Mouse (Mus musculus) neural tube, embryonic 11.5 days (tissue): Measurements from ENCODE around the gene Tas2r138. TPM values are rescaled to one million over a fixed set of nuclear protein-coding genes. Genes with fewer than 3 reads are reported as not detected.

Experiments
- ATAC-seq: fragments of 200-750 bp; cut with Nextera tagmentation; 2 replicates; pipeline ENCODE4 v1.8.0; 2017; ENCODE audit warnings: moderate number of reproducible peaks, mild to moderate bottlenecking, moderate TSS enrichment, moderate library complexity; ENCODE audit not compliant: insufficient read depth, low FRiP score, low TSS enrichment
- DNase-seq: peaks from one replicate; pipeline ENCODE4 v3.0.0-alpha.2; 2015; ENCODE audit warnings: low spot score
- H3K27ac ChIP-seq: fragments of 300-500 bp; sonication (generic); 2 replicates; pipeline ENCODE4 v1.5.1; 2014; ENCODE audit warnings: low read depth, mild to moderate bottlenecking, low read length
- H3K27me3 ChIP-seq: fragments of 300-500 bp; sonication (generic); 2 replicates; pipeline ENCODE4 v1.6.1; 2014; ENCODE audit warnings: mild to moderate bottlenecking, low read length, mixed read lengths; ENCODE audit not compliant: control insufficient read depth, insufficient read depth
- H3K36me3 ChIP-seq: fragments of 300-500 bp; sonication (generic); 2 replicates; pipeline ENCODE4 v1.6.1; 2014; ENCODE audit warnings: mild to moderate bottlenecking, low read length, moderate library complexity, mixed read lengths; ENCODE audit not compliant: control insufficient read depth, insufficient read depth
- H3K4me1 ChIP-seq: fragments of 300-500 bp; sonication (generic); 2 replicates; pipeline ENCODE4 v1.6.1; 2014; ENCODE audit warnings: low read length, mixed read lengths; ENCODE audit not compliant: control insufficient read depth, insufficient read depth
- H3K4me2 ChIP-seq: fragments of 300-500 bp; sonication (generic); 2 replicates; pipeline ENCODE4 v1.6.1; 2014; ENCODE audit warnings: low read depth, mild to moderate bottlenecking, moderate library complexity
- H3K4me3 ChIP-seq: fragments of 300-500 bp; sonication (generic); 2 replicates; pipeline ENCODE4 v1.5.1; 2014; ENCODE audit warnings: low read depth, low read length
- H3K9ac ChIP-seq: fragments of 300-500 bp; sonication (generic); 2 replicates; pipeline ENCODE4 v1.6.1; 2014; ENCODE audit warnings: mild to moderate bottlenecking, low read length
- H3K9me3 ChIP-seq: fragments of 300-500 bp; sonication (generic); 2 replicates; pipeline ENCODE4 v1.6.1; 2016; ENCODE audit warnings: low read length; ENCODE audit not compliant: control insufficient read depth
- WGBS: fragments of 180-500 bp; shearing (Covaris S2); extraction: QIAGEN DNeasy Blood & Tissue Kit; methylation state at CpG from one replicate; pipeline ENCODE4 v1.1.7; 2014; 5-methylcytosine and 5-hydroxymethylcytosine counted together
- polyA plus RNA-seq: library from polyadenylated mRNA; unstranded; fragments of >200 nt; fragmentation: Nextera tagmentation; extraction: Ambion mirVana; gene quantifications from 2 replicates; pipeline ENCODE4 v1.2.1, GENCODE M21; 2014

The Tas2r138 gene
- not detected in 2 replicates for polyA plus RNA-seq

DNA sequence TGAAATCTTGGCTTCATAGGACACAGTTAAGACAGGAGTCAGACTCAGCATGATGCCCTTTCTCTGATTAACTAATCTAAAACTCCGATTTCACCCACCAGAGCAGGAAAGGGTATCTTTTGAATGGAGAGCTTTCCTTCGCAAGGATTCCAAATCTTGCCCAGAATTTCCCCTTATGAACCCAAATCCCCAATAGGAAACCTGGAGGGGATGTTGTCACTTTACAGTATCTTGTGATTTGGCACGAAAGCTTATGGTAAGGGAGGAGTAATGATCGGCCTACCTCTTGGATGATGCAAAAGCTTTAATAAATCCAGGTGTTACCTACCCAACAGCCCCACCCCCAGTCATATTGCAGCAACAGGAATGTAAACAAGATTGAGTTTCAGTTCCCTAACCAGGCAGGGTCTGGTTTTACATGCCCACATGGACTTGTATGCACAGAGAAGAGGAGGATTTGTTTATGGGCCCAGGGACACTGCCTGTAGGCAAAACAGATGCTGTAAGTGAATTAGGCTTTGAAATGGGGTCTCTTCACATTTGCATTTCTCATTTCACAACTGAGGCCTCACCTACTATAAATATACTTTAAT lies at the start of gene Tas2r138:
TSS of gene Tas2r138 (minus strand) at position 51 of the 593 bp plus-strand sequence.
- H3K9ac ChIP-seq = no peak within 1 kb of the TSS
- no peaks in the 10 kb centered on the region for H3K36me3 ChIP-seq
- H3K4me1 ChIP-seq = no peaks in the 10 kb centered on the region
- H3K4me3 ChIP-seq = no peak within 1 kb of the TSS
- H3K9me3 ChIP-seq = no peaks in the 10 kb centered on the region
- DNase-seq (no peak), ATAC-seq (no peak)
- WGBS = 93% methylated on average over 4 of the region's 4 CpGs
- H3K4me2 ChIP-seq = no peak within 1 kb of the TSS
- H3K27ac ChIP-seq = no peak within 1 kb of the TSS
- no peaks in the 10 kb centered on the region for H3K27me3 ChIP-seq

- no peaks in the 10 kb centered on the region for H3K27me3 ChIP-seq
- H3K9ac ChIP-seq = no peak overlapping the region
- H3K4me3 ChIP-seq = no peak overlapping the region
- no peak overlapping the region for H3K27ac ChIP-seq
- 40% methylated on average over 2 of the region's 2 CpGs for WGBS
- DNase-seq (no peak), ATAC-seq (no peak)
- no peak overlapping the region for H3K4me2 ChIP-seq
- no peaks in the 10 kb centered on the region for H3K36me3 ChIP-seq
- no peaks in the 10 kb centered on the region for H3K4me1 ChIP-seq
- H3K9me3 ChIP-seq = no peaks in the 10 kb centered on the region
Observed at GRCm38 (mm10) chr6:40660930-40661329, 47.8 kb upstream of the Tas2r138 start.

DNA sequence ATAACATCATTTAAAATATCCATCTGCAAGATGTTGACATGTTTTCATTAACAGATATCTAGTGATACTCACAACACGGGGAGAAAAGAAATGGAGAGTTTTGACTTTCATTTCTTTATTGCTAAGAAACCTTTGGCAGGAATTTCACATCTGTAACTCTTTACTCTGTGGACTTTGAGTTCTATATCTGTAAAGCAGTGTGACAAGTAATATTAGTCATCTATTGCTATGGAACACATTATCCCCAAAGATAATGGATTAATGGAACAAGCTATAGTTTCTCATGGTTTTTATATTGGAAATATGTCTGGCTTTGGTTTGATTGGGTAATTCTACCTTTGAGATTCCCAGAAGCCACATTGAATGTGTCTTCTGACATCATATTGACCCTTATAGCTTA lies 37.8 kb upstream of the Tas2r138 start:
- Histone ChIP-seq H3K27ac (no peak overlapping the region), H3K4me1 (no peaks in the 10 kb centered on the region), H3K4me2 (no peak overlapping the region), H3K27me3 (no peaks in the 10 kb centered on the region), H3K36me3 (no peaks in the 10 kb centered on the region), H3K9me3 (no peaks in the 10 kb centered on the region), H3K4me3 (no peak overlapping the region), H3K9ac (no peak overlapping the region)
- no peak for DNase-seq
- ATAC-seq = no peak
- whole genome bisulfite sequencing = 95% methylated on average over 1 of the region's 1 CpGs

DNA sequence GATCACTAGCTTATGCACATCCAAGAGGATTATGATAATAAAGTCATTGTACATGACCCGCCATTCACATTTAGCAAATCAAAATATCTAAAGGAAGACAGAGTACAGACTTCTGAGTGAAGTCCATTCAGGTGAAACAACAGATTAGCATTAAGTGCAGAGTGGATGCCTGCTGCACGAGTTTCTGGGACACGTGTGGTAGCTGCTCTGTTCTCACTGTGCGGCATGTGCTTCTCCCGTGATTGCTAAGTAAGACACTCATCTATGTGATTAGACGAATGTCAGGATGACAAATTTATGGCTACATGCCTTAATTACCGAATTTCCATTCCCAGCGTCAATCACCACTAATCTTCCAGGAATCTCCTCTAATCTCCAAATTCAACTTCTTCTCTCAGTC lies 32.6 kb upstream of the Tas2r138 start:
- no peak overlapping the region for H3K4me3 ChIP-seq
- no peak overlapping the region for H3K4me2 ChIP-seq
- no peaks in the 10 kb centered on the region for H3K4me1 ChIP-seq
- no peak overlapping the region for H3K27ac ChIP-seq
- no peaks in the 10 kb centered on the region for H3K27me3 ChIP-seq
- DNase-seq (no peak), ATAC-seq (no peak)
- no peak overlapping the region for H3K9ac ChIP-seq
- no peaks in the 10 kb centered on the region for H3K36me3 ChIP-seq
- WGBS = 82% methylated on average over 8 of the region's 8 CpGs
- H3K9me3 ChIP-seq = no peaks in the 10 kb centered on the region

- ATAC-seq (no peak), DNase-seq (no peak)
- no peaks in the 10 kb centered on the region for H3K4me1 ChIP-seq
- no peaks in the 10 kb centered on the region for H3K36me3 ChIP-seq
- no peak overlapping the region for H3K27ac ChIP-seq
- no peak overlapping the region for H3K4me3 ChIP-seq
- H3K4me2 ChIP-seq = no peak overlapping the region
- no peaks in the 10 kb centered on the region for H3K27me3 ChIP-seq
- no peak overlapping the region for H3K9ac ChIP-seq
- WGBS = 88% methylated on average over 8 of the region's 8 CpGs
- H3K9me3 ChIP-seq = no peaks in the 10 kb centered on the region
Observed at GRCm38 (mm10) chr6:40640710-40641538, 27.8 kb upstream of the Tas2r138 start.

- no peak overlapping the region for H3K4me3 ChIP-seq
- H3K4me1 ChIP-seq = no peaks in the 10 kb centered on the region
- H3K9ac ChIP-seq = no peak overlapping the region
- no peak for ATAC-seq
- no peaks in the 10 kb centered on the region for H3K36me3 ChIP-seq
- no peaks in the 10 kb centered on the region for H3K9me3 ChIP-seq
- H3K27ac ChIP-seq = no peak overlapping the region
- WGBS = 89% methylated on average over 5 of the region's 5 CpGs
- no peak overlapping the region for H3K4me2 ChIP-seq
- DNase-seq = no peak
- H3K27me3 ChIP-seq = no peaks in the 10 kb centered on the region
Observed at GRCm38 (mm10) chr6:40637755-40638154, 24.6 kb upstream of the Tas2r138 start.

DNA sequence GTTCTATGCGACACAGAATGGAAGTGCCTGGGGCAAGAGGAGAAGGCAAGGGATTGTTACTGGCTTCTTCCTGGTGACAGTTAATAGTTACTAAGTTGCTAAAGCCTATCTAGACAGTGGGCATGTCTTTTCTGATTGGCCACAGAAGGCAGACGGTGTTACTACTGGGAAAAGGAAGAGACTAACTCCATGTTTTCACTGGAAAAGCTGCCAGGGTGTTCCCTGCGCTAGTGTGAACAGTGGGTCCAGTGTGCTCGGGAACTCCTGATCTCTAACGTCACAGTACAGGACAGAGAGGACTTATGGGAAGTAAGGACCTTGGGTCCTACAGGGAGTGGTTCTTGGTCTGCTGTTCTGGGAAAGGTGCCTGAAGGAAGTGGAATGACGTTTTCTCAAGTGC lies 22.4 kb upstream of the Tas2r138 start:
- ATAC-seq (no peak), DNase-seq (no peak)
- no peaks in the 10 kb centered on the region for H3K27me3 ChIP-seq
- no peak overlapping the region for H3K9ac ChIP-seq
- 83% methylated on average over 6 of the region's 6 CpGs for WGBS
- no peak overlapping the region for H3K27ac ChIP-seq
- H3K9me3 ChIP-seq = no peaks in the 10 kb centered on the region
- H3K36me3 ChIP-seq = no peaks in the 10 kb centered on the region
- H3K4me2 ChIP-seq = no peak overlapping the region
- H3K4me1 ChIP-seq = no peaks in the 10 kb centered on the region
- H3K4me3 ChIP-seq = no peak overlapping the region

DNA sequence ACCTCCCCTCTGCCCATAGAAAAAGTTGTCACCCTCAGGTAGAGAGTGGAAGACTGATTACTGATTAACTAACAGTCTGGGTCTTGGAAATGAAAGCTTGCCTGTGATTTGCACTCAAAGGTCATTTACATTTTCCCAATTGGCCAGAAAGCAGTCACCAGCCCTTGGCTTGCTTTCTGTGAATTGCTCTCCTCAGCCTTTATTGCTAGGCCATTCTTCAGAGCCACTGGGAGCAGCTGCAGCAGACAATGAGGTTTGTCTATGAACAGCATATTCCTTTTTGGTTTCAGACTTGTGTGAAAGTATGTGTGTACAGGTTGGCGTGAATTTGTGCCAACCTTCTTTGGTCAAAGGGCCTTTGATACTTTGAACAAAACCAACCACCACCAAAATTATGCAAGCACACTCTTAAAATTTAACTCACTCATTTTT lies 21.5 kb upstream of the Tas2r138 start:
- Histone ChIP-seq H3K4me2 (no peak overlapping the region), H3K9me3 (no peaks in the 10 kb centered on the region), H3K4me1 (no peaks in the 10 kb centered on the region), H3K27me3 (no peaks in the 10 kb centered on the region), H3K9ac (no peak overlapping the region), H3K36me3 (no peaks in the 10 kb centered on the region), H3K27ac (no peak overlapping the region), H3K4me3 (no peak overlapping the region)
- ATAC-seq (no peak), DNase-seq (no peak)
- WGBS = 38% methylated on average over 1 of the region's 1 CpGs
